Mouse (Mus musculus) hindbrain, embryonic 10.5 days (tissue): ENCODE results near the gene Rab3c. TPM values are rescaled to one million over a fixed set of nuclear protein-coding genes. Genes with fewer than 3 reads are reported as not detected.

ENCODE experiments used
- DNase-seq: peaks from one replicate; pipeline ENCODE4 v3.0.0-alpha.2; 2017; ENCODE audit warnings: low spot score
- H3K27ac ChIP-seq: fragments of 300-500 bp; sonication (generic); 2 replicates; pipeline ENCODE4 v1.5.1; 2016; ENCODE audit warnings: mild to moderate bottlenecking, moderate library complexity
- H3K27me3 ChIP-seq: fragments of 300-500 bp; sonication (generic); 2 replicates; pipeline ENCODE4 v1.6.1; 2016; ENCODE audit warnings: mild to moderate bottlenecking; ENCODE audit not compliant: poor library complexity, insufficient read depth, severe bottlenecking
- H3K36me3 ChIP-seq: fragments of 300-500 bp; sonication (generic); 2 replicates; pipeline ENCODE4 v1.6.1; 2016; ENCODE audit warnings: mild to moderate bottlenecking, moderate library complexity
- H3K4me1 ChIP-seq: fragments of 300-500 bp; sonication (generic); replicated peaks from 2 replicates; pipeline ENCODE4 v1.6.1; 2016; ENCODE audit warnings: mild to moderate bottlenecking
- H3K4me3 ChIP-seq: fragments of 300-500 bp; sonication (generic); 2 replicates; pipeline ENCODE4 v1.5.1; 2016; ENCODE audit warnings: mild to moderate bottlenecking, moderate library complexity
- H3K9me3 ChIP-seq: fragments of 300-500 bp; sonication (generic); 2 replicates; pipeline ENCODE4 v1.6.1; 2016; ENCODE audit warnings: mild to moderate bottlenecking, moderate library complexity
- WGBS: fragments of 180-500 bp; shearing (Covaris S2); methylation state at CpG from one replicate; pipeline ENCODE4 v1.1.7; 2016; 5-methylcytosine and 5-hydroxymethylcytosine counted together
- polyA plus RNA-seq: library from polyadenylated mRNA; unstranded; fragments of >200 nt; fragmentation: Nextera tagmentation; extraction: Ambion mirVana; gene quantifications from 2 replicates; pipeline ENCODE4 v1.2.1, GENCODE M21; 2016

Gene Rab3c
- polyA plus RNA-seq, 1 experiment from 2014 or later = 35.5 TPM

- H3K27ac ChIP-seq = no peak overlapping the region
- 79% methylated on average over 4 of the region's 4 CpGs for WGBS
- no peak for DNase-seq
- peaks cover 16% of the 10 kb centered on the region for H3K4me1 ChIP-seq
- no peaks in the 10 kb centered on the region for H3K27me3 ChIP-seq
- no peaks in the 10 kb centered on the region for H3K9me3 ChIP-seq
- no peak overlapping the region for H3K4me3 ChIP-seq
- no peaks in the 10 kb centered on the region for H3K36me3 ChIP-seq
Measured at GRCm38 (mm10) chr13:110169152-110169551, 111.6 kb downstream of the Rab3c start.

GRCm38 (mm10) chr13:110168570-110168969 is 112.2 kb downstream of the Rab3c start:
- no peak overlapping the region for H3K27ac ChIP-seq
- H3K9me3 ChIP-seq = no peaks in the 10 kb centered on the region
- H3K27me3 ChIP-seq = no peaks in the 10 kb centered on the region
- H3K4me3 ChIP-seq = no peak overlapping the region
- H3K4me1 ChIP-seq = peaks cover 16% of the 10 kb centered on the region
- 86% methylated on average over 4 of the region's 4 CpGs for WGBS
- DNase-seq = no peak
- no peaks in the 10 kb centered on the region for H3K36me3 ChIP-seq

- no peak for DNase-seq
- no peaks in the 10 kb centered on the region for H3K36me3 ChIP-seq
- H3K4me1 ChIP-seq = peaks cover 16% of the 10 kb centered on the region
- H3K9me3 ChIP-seq = no peaks in the 10 kb centered on the region
- WGBS = 80% methylated on average over 3 of the region's 3 CpGs
- no peak overlapping the region for H3K27ac ChIP-seq
- H3K4me3 ChIP-seq = no peak overlapping the region
- no peaks in the 10 kb centered on the region for H3K27me3 ChIP-seq
Measured at GRCm38 (mm10) chr13:110166622-110167330, 114.0 kb downstream of the Rab3c start.

GRCm38 (mm10) chr13:110159980-110160379 is 120.8 kb downstream of the Rab3c start:
- no peak overlapping the region for H3K4me3 ChIP-seq
- H3K27ac ChIP-seq = no peak overlapping the region

GRCm38 (mm10) chr13:110158588-110159519 is 121.9 kb downstream of the Rab3c start:
- 76% methylated on average over 7 of the region's 7 CpGs for WGBS
- Histone ChIP-seq H3K4me1 (peaks cover 7% of the 10 kb centered on the region), H3K9me3 (no peaks in the 10 kb centered on the region), H3K36me3 (no peaks in the 10 kb centered on the region), H3K4me3 (no peak overlapping the region), H3K27me3 (no peaks in the 10 kb centered on the region), H3K27ac (peak overlapping the region; percentile 54; the same call in 1 of the 2 replicates)
- DNase-seq = no peak

More at GRCm38 (mm10) chr13:110159980-110160379, 120.8 kb downstream of the Rab3c start:
- WGBS = 59% methylated on average over 4 of the region's 4 CpGs
- no peaks in the 10 kb centered on the region for H3K36me3 ChIP-seq
- DNase-seq = no peak
- peaks cover 7% of the 10 kb centered on the region for H3K4me1 ChIP-seq
- H3K27me3 ChIP-seq = no peaks in the 10 kb centered on the region
- no peaks in the 10 kb centered on the region for H3K9me3 ChIP-seq

GRCm38 (mm10) chr13:110145545-110145944 is 135.3 kb downstream of the Rab3c start:
- no peaks in the 10 kb centered on the region for H3K9me3 ChIP-seq
- WGBS = 53% methylated on average over 3 of the region's 3 CpGs
- DNase-seq = no peak

GRCm38 (mm10) chr13:110145019-110145418 is 135.8 kb downstream of the Rab3c start:
- Histone ChIP-seq H3K4me1 (0 out of 2 replicates have a peak, but pooled peaks cover 2% of the 10 kb centered on the region), H3K36me3 (no peaks in the 10 kb centered on the region), H3K4me3 (no peak overlapping the region), H3K27ac (no peak overlapping the region), H3K9me3 (no peaks in the 10 kb centered on the region), H3K27me3 (no peaks in the 10 kb centered on the region)
- no peak for DNase-seq
- WGBS = 77% methylated on average over 8 of the region's 8 CpGs

More at GRCm38 (mm10) chr13:110145545-110145944, 135.3 kb downstream of the Rab3c start:
- Histone ChIP-seq H3K27ac (no peak overlapping the region), H3K4me1 (0 out of 2 replicates have a peak, but pooled peaks cover 2% of the 10 kb centered on the region), H3K27me3 (no peaks in the 10 kb centered on the region), H3K36me3 (no peaks in the 10 kb centered on the region), H3K4me3 (no peak overlapping the region)

GRCm38 (mm10) chr13:110139339-110139738 is 141.5 kb downstream of the Rab3c start:
- Histone ChIP-seq H3K4me3 (no peak overlapping the region), H3K27ac (no peak overlapping the region), H3K9me3 (no peaks in the 10 kb centered on the region), H3K27me3 (no peaks in the 10 kb centered on the region), H3K36me3 (no peaks in the 10 kb centered on the region), H3K4me1 (no peaks in the 10 kb centered on the region)
- no peak for DNase-seq
- WGBS = 85% methylated on average over 5 of the region's 5 CpGs

GRCm38 (mm10) chr13:110138644-110139043 is 142.2 kb downstream of the Rab3c start:
- Histone ChIP-seq H3K27ac (no peak overlapping the region), H3K4me1 (no peaks in the 10 kb centered on the region), H3K27me3 (no peaks in the 10 kb centered on the region), H3K9me3 (no peaks in the 10 kb centered on the region), H3K4me3 (no peak overlapping the region), H3K36me3 (no peaks in the 10 kb centered on the region)
- DNase-seq = no peak
- WGBS = 77% methylated on average over 5 of the region's 5 CpGs

GRCm38 (mm10) chr13:110127613-110128258 is 153.1 kb downstream of the Rab3c start:
- 76% methylated on average over 12 of the region's 12 CpGs for WGBS
- DNase-seq = no peak
- no peaks in the 10 kb centered on the region for H3K27me3 ChIP-seq

GRCm38 (mm10) chr13:110122825-110123224 is 158.0 kb downstream of the Rab3c start:
- Histone ChIP-seq H3K9me3 (no peaks in the 10 kb centered on the region), H3K27ac (no peak overlapping the region), H3K27me3 (no peaks in the 10 kb centered on the region), H3K36me3 (no peaks in the 10 kb centered on the region), H3K4me1 (no peaks in the 10 kb centered on the region), H3K4me3 (no peak overlapping the region)
- DNase-seq = no peak
- WGBS = 88% methylated on average over 4 of the region's 4 CpGs

More at GRCm38 (mm10) chr13:110127613-110128258, 153.1 kb downstream of the Rab3c start:
- no peaks in the 10 kb centered on the region for H3K9me3 ChIP-seq
- H3K4me1 ChIP-seq = no peaks in the 10 kb centered on the region
- H3K27ac ChIP-seq = no peak overlapping the region
- H3K36me3 ChIP-seq = no peaks in the 10 kb centered on the region
- no peak overlapping the region for H3K4me3 ChIP-seq

- no peak for DNase-seq
- no peaks in the 10 kb centered on the region for H3K36me3 ChIP-seq
- peak overlapping the region; percentile 23; the same call in 1 of the 2 replicates for H3K27ac ChIP-seq
- H3K27me3 ChIP-seq = no peaks in the 10 kb centered on the region
- no peak overlapping the region for H3K4me3 ChIP-seq
- 85% methylated on average over 5 of the region's 5 CpGs for WGBS
- no peaks in the 10 kb centered on the region for H3K9me3 ChIP-seq
- peaks cover 26% of the 10 kb centered on the region for H3K4me1 ChIP-seq
Measured at GRCm38 (mm10) chr13:110116892-110117291, 163.9 kb downstream of the Rab3c start.
